Mouse (Mus musculus) myocyte (in vitro differentiated cells): Measurements from ENCODE around the gene Rtkn.

Experiments used
- CEBPB ChIP-seq: IDR thresholded peaks from 2 replicates; pipeline ENCODE4 v1.6.1; 2011; ENCODE audit warnings: mild to moderate bottlenecking, moderate library complexity; ENCODE audit not compliant: poor library complexity, insufficient read depth, severe bottlenecking
- E2F4 ChIP-seq: IDR thresholded peaks from one replicate; pipeline ENCODE4 v1.6.1; 2011; ENCODE audit warnings: mild to moderate bottlenecking, control low read depth, moderate library complexity; ENCODE audit not compliant: insufficient read depth
- MAX ChIP-seq: IDR thresholded peaks from one replicate; pipeline ENCODE4 v1.6.1; 2011; ENCODE audit warnings: low read depth, mild to moderate bottlenecking, control low read depth
- MYOD1 ChIP-seq, 3 experiments: IDR thresholded peaks; one replicate each; pipeline ENCODE4 v1.6.1; 2011; ENCODE audit warnings: control low read depth in 2 of 3, low read depth in 2 of 3, mild to moderate bottlenecking in 2 of 3, moderate library complexity in 1 of 3; ENCODE audit not compliant: insufficient read length in 2 of 3, control insufficient read depth in 1 of 3
- MYOG ChIP-seq, 3 experiments: IDR thresholded peaks; one replicate each; pipeline ENCODE4 v1.6.1; 2011; ENCODE audit warnings: control low read depth in 2 of 3, low read depth in 2 of 3, mild to moderate bottlenecking in 2 of 3; ENCODE audit not compliant: insufficient read length in 2 of 3, control insufficient read depth in 1 of 3, insufficient read depth in 1 of 3
- POLR2A ChIP-seq: IDR thresholded peaks from one replicate; pipeline ENCODE4 v1.6.1; 2011; ENCODE audit warnings: low read depth, mild to moderate bottlenecking, control low read depth, moderate library complexity; ENCODE audit not compliant: insufficient read length
- POLR2AphosphoS2 ChIP-seq: IDR thresholded peaks from one replicate; pipeline ENCODE4 v1.6.1; 2011; ENCODE audit warnings: low read depth, control low read depth; ENCODE audit not compliant: insufficient read length
- REST ChIP-seq: IDR thresholded peaks from one replicate; pipeline ENCODE4 v1.6.1; 2011; ENCODE audit warnings: mild to moderate bottlenecking, control low read depth, moderate library complexity; ENCODE audit not compliant: insufficient read depth, insufficient read length
- SRF ChIP-seq: IDR thresholded peaks from one replicate; pipeline ENCODE4 v1.6.1; 2011; ENCODE audit warnings: low read depth; ENCODE audit not compliant: control insufficient read depth, insufficient read length
- TCF12 ChIP-seq: IDR thresholded peaks from one replicate; pipeline ENCODE4 v1.6.1; 2011; ENCODE audit warnings: mild to moderate bottlenecking, control low read depth; ENCODE audit not compliant: poor library complexity, insufficient read depth, severe bottlenecking
- USF1 ChIP-seq: IDR thresholded peaks from one replicate; pipeline ENCODE4 v1.6.1; 2011; ENCODE audit warnings: low read depth, mild to moderate bottlenecking, control low read depth, moderate library complexity

GRCm38 (mm10) chr6:83117616-83118015 lies 17.6 kb upstream of the Rtkn start:
- TF ChIP-seq POLR2A (no peak), POLR2AphosphoS2 (peak; percentile 62), E2F4 (no peak), USF1 (no peak), CEBPB (no peak), TCF12 (no peak), REST (no peak), MYOD1 (IDR thresholded peaks at IDR 0.05; ENCODE audit: control insufficient read depth in 1 of 3, insufficient read length in 2 of 3, low read depth in 2 of 3) (no peak), SRF (no peak), MAX (no peak), MYOG (IDR thresholded peaks at IDR 0.05; ENCODE audit: control insufficient read depth in 1 of 3, insufficient read depth in 1 of 3, insufficient read length in 2 of 3, low read depth in 2 of 3) (no peak)
